Mouse (Mus musculus) layer of hippocampus, adult 18-20 months (tissue): Measurements from ENCODE around the gene A430005L14Rik. TPM values are rescaled to one million over a fixed set of nuclear protein-coding genes. Genes with fewer than 3 reads are reported as not detected.

ENCODE experiments used
- DNase-seq, 2 experiments: peaks; one replicate each; pipeline ENCODE4 v3.0.0; 2022; ENCODE audit warnings: low spot score in 2 of 2
- total RNA-seq, 2 experiments: library from RNA; stranded (reverse); gene quantifications; 2 replicates each; pipeline ENCODE4 v1.2.3; 2021

The A430005L14Rik gene
- total RNA-seq, 2 experiments from 2014 or later = 24.6 to 25.5 TPM

- DNase-seq = peak; percentile 92 to 97
These were observed 17.6 kb downstream of the A430005L14Rik start, which contains the start of the genes Dffb and Cep104 for GRCm38 (mm10) chr4:153974431-153975291. Dffb (minus strand) TSS chr4:153975126. Cep104 (plus strand) TSS chr4:153975194.

GRCm38 (mm10) chr4:153975292-153975662 is 18.2 kb downstream of the A430005L14Rik start:
- DNase-seq = no peak

- DNase-seq = no peak
These were observed 18.7 kb downstream of the A430005L14Rik start for GRCm38 (mm10) chr4:153975768-153976167.

- no peak for DNase-seq
These were observed 22.2 kb downstream of the A430005L14Rik start for GRCm38 (mm10) chr4:153979243-153979642.

GRCm38 (mm10) chr4:153980470-153980869 is 23.4 kb downstream of the A430005L14Rik start:
- DNase-seq = no peak

- no peak for DNase-seq
These were observed 35.7 kb downstream of the A430005L14Rik start for GRCm38 (mm10) chr4:153992715-153993114.

GRCm38 (mm10) chr4:153993505-153993904 is 36.5 kb downstream of the A430005L14Rik start:
- no peak for DNase-seq

GRCm38 (mm10) chr4:154005488-154005887 is 48.5 kb downstream of the A430005L14Rik start:
- no peak for DNase-seq

- no peak for DNase-seq
These were observed 49.2 kb downstream of the A430005L14Rik start for GRCm38 (mm10) chr4:154006264-154006663.

GRCm38 (mm10) chr4:154007759-154008158 is 50.7 kb downstream of the A430005L14Rik start:
- no peak for DNase-seq

- no peak for DNase-seq
These were observed 54.0 kb downstream of the A430005L14Rik start for GRCm38 (mm10) chr4:154010907-154011645.

Other genes with a start within 250 kb of the A430005L14Rik start
- 10 to 100 TPM; 11.1 to 12.7 TPM for gene Dffb, start 17.9 kb downstream of the A430005L14Rik start, total RNA-seq
- 10 to 100 TPM; 31.2 to 32.3 TPM for gene Cep104, start 18.0 kb downstream of the A430005L14Rik start, total RNA-seq
- 10 to 100 TPM; 55.6 to 68.0 TPM for gene Lrrc47, start 54.5 kb downstream of the A430005L14Rik start, total RNA-seq
- gene Smim1, start 69.0 kb downstream of the A430005L14Rik start, total RNA-seq = 10 to 100 TPM; 10.3 to 12.5 TPM
- gene Ccdc27, start 85.4 kb downstream of the A430005L14Rik start, total RNA-seq = under 1 TPM; 0.59 to 0.66 TPM
- gene Trp73, start 183.0 kb downstream of the A430005L14Rik start, total RNA-seq = 1 to 10 TPM; 1.9 to 2.5 TPM
- 10 to 100 TPM; 30.0 to 35.8 TPM for gene Wrap73, start 185.1 kb downstream of the A430005L14Rik start, total RNA-seq
- 100 to 1,000 TPM; 196 to 199 TPM for gene Tprgl, start 203.4 kb downstream of the A430005L14Rik start, total RNA-seq
- gene Megf6, start 213.5 kb downstream of the A430005L14Rik start, total RNA-seq = 1 to 10 TPM; 2.8 to 7.3 TPM